Mouse (Mus musculus) thymus, postnatal 36 days (tissue): ENCODE results near the gene Snx14.
A peak's percentile ranks its signal among the peaks of the same experiment; 100 is the strongest.

Source experiments
- DNase-seq, 2 experiments: peaks; one replicate each; pipeline ENCODE4 v3.0.0; 2022; ENCODE audit warnings: mixed read lengths in 2 of 2

Gene Snx14

GRCm38 (mm10) chr9:88380076-88380475 lies 58.7 kb downstream of the Snx14 start:
- DNase-seq = peak; percentile 36 to 52

- no peak for DNase-seq
These were observed 59.7 kb downstream of the Snx14 start for GRCm38 (mm10) chr9:88379057-88379456.

GRCm38 (mm10) chr9:88377483-88377882 lies 61.3 kb downstream of the Snx14 start:
- DNase-seq = no peak

- DNase-seq = no peak
These were observed 65.8 kb downstream of the Snx14 start for GRCm38 (mm10) chr9:88373001-88373400.

GRCm38 (mm10) chr9:88371201-88371600 lies 67.6 kb downstream of the Snx14 start:
- DNase-seq = no peak

GRCm38 (mm10) chr9:88369666-88370065 lies 69.1 kb downstream of the Snx14 start:
- DNase-seq = no peak

- DNase-seq = no peak
These were observed 70.3 kb downstream of the Snx14 start for GRCm38 (mm10) chr9:88368476-88368875.

- no peak for DNase-seq
These were observed 71.0 kb downstream of the Snx14 start for GRCm38 (mm10) chr9:88367751-88368150.

GRCm38 (mm10) chr9:88367322-88367721 lies 71.4 kb downstream of the Snx14 start:
- no peak for DNase-seq

GRCm38 (mm10) chr9:88366819-88367218 lies 71.9 kb downstream of the Snx14 start:
- DNase-seq = no peak

GRCm38 (mm10) chr9:88366308-88366707 lies 72.5 kb downstream of the Snx14 start:
- peak; percentile 64 to 74 for DNase-seq

- no peak for DNase-seq
These were observed 75.7 kb downstream of the Snx14 start for GRCm38 (mm10) chr9:88363102-88363501.

- peak in 1 of 2 experiments; percentile 20 for DNase-seq
These were observed 76.5 kb downstream of the Snx14 start for GRCm38 (mm10) chr9:88362055-88362850.

GRCm38 (mm10) chr9:88361211-88361909 lies 77.4 kb downstream of the Snx14 start:
- no peak for DNase-seq

GRCm38 (mm10) chr9:88359140-88359539 lies 79.6 kb downstream of the Snx14 start:
- no peak for DNase-seq

GRCm38 (mm10) chr9:88357173-88357572 lies 81.6 kb downstream of the Snx14 start:
- no peak for DNase-seq

- no peak for DNase-seq
These were observed 85.3 kb downstream of the Snx14 start for GRCm38 (mm10) chr9:88353459-88353858.

GRCm38 (mm10) chr9:88352741-88353140 lies 86.0 kb downstream of the Snx14 start:
- no peak for DNase-seq

- DNase-seq = no peak
These were observed 87.6 kb downstream of the Snx14 start for GRCm38 (mm10) chr9:88351163-88351562.

- DNase-seq = no peak
These were observed 88.4 kb downstream of the Snx14 start for GRCm38 (mm10) chr9:88350317-88350716.

GRCm38 (mm10) chr9:88348623-88349022 lies 90.1 kb downstream of the Snx14 start:
- no peak for DNase-seq

GRCm38 (mm10) chr9:88346857-88347256 lies 91.9 kb downstream of the Snx14 start:
- DNase-seq = no peak

- DNase-seq = no peak
These were observed 94.3 kb downstream of the Snx14 start for GRCm38 (mm10) chr9:88344424-88344823.

- no peak for DNase-seq
These were observed 96.1 kb downstream of the Snx14 start for GRCm38 (mm10) chr9:88342701-88343100.
